Mouse (Mus musculus) liver, postnatal 0 days (tissue): Measurements from ENCODE around the gene Tfap2c.

ENCODE experiments used
- CTCF ChIP-seq: sonication (generic); IDR thresholded peaks from 2 replicates; pipeline ENCODE4 v1.5.1; 2016; ENCODE audit warnings: antibody characterized with exemption, low read depth
- EP300 ChIP-seq: IDR thresholded peaks from 2 replicates; pipeline ENCODE4 v1.6.1; 2016; ENCODE audit warnings: antibody characterized with exemption, low read depth, mild to moderate bottlenecking

GRCm38 (mm10) chr2:172551872-172552271 is 2.5 kb downstream of the Tfap2c start:
- TF ChIP-seq CTCF: no peak
- TF ChIP-seq EP300: no peak
